Comparison of ENCODE assay signal across 9 mouse cellular contexts in genomic region chr6:86233512-86234430, GRCm38 (mm10). TPM values are rescaled to one million over a fixed set of nuclear protein-coding genes. Genes with fewer than 3 reads are reported as not detected.
DNase-seq lines count a peak whose midpoint lies in the region; ATAC-seq and TF ChIP-seq lines count a peak whose summit lies in the region.
"Had no signal": no experiment of that assay in that cellular context is flagged by ENCODE, and none has a peak within 500 bp of the region (broad histone marks: within the 10 kb centered on the region; RNA-seq: fewer than 3 reads in every experiment).

No protein-coding gene starts in this region.

- ATAC-seq in liver, embryonic 12.5 days, result no peak
- ATAC-seq in intestine, embryonic 14.5 days (replicated peaks; ENCODE audit: low FRiP score, low TSS enrichment, low read depth), result peak; percentile 80

- no peaks in the 10 kb centered on the region for H3K27me3 ChIP-seq in liver, adult 2 months (ENCODE audit: control insufficient read depth, insufficient read depth, low read length)
- no peaks in the 10 kb centered on the region for H3K27me3 ChIP-seq in liver, embryonic 12.5 days (replicated peaks)
- H3K27me3 ChIP-seq in intestine, embryonic 14.5 days (replicated peaks; ENCODE audit: control insufficient read depth, insufficient read depth, low read length), result no peaks in the 10 kb centered on the region
- H3K27me3 ChIP-seq: heart, embryonic 15.5 days had no signal

- DNase-seq in liver, adult 2 months (ENCODE audit: extremely low read depth, low read depth, low spot score), result peak; percentile 42
- DNase-seq in intestine, embryonic 14.5 days (ENCODE audit: low spot score), result peak; percentile 63
- DNase-seq in kidney, postnatal 36 days, result peak; percentile 14 to 35
- peak; percentile 37 to 71 for DNase-seq in lung, postnatal 4 days
- no peak for DNase-seq in adrenal gland, adult 2 months
- no peak for DNase-seq in adrenal gland, postnatal 25 days
- DNase-seq in layer of hippocampus, adult 9-11 months, result no peak

- TF ChIP-seq CTCF in liver, adult 2 months (IDR thresholded peaks at IDR 0.05; ENCODE audit: low read depth, low read length), result no peak

- no peaks in the 10 kb centered on the region; the same call in 1 of the 2 replicates for H3K4me1 ChIP-seq in liver, adult 2 months (ENCODE audit: control insufficient read depth, insufficient read depth, low read length)
- no peaks in the 10 kb centered on the region for H3K4me1 ChIP-seq in liver, embryonic 12.5 days
- H3K4me1 ChIP-seq in intestine, embryonic 14.5 days (replicated peaks; ENCODE audit: control insufficient read depth, insufficient read depth, low read length), result no peaks in the 10 kb centered on the region

- no peak overlapping the region for H3K27ac ChIP-seq in liver, adult 2 months (replicated peaks; ENCODE audit: insufficient read depth, low read depth, low read length)
- no peak overlapping the region for H3K27ac ChIP-seq in liver, embryonic 12.5 days
- peak overlapping the region; percentile 63 for H3K27ac ChIP-seq in intestine, embryonic 14.5 days (ENCODE audit: low read depth)
- H3K27ac ChIP-seq: heart, embryonic 15.5 days had no signal

- no peak overlapping the region for H3K4me3 ChIP-seq in liver, adult 2 months (ENCODE audit: insufficient read depth, low read depth, low read length)
- no peak overlapping the region for H3K4me3 ChIP-seq in liver, embryonic 12.5 days
- no peak overlapping the region for H3K4me3 ChIP-seq in intestine, embryonic 14.5 days (ENCODE audit: low read depth, low read length)
- H3K4me3 ChIP-seq: heart, embryonic 15.5 days had no signal

- 45% methylated on average over 13 of the region's 13 CpGs for WGBS in liver, adult 2 months
- 43% methylated on average over 13 of the region's 13 CpGs for WGBS in liver, embryonic 12.5 days (ENCODE audit: insufficient replicate concordance)
- WGBS in intestine, embryonic 14.5 days, result 25% methylated on average over 13 of the region's 13 CpGs

- no peak for TF ChIP-seq POLR2A in liver, adult 2 months (IDR thresholded peaks at IDR 0.05; ENCODE audit: extremely low read depth, insufficient read depth, low read length)

- H3K4me2 ChIP-seq in liver, embryonic 12.5 days, result no peak overlapping the region
- H3K4me2 ChIP-seq in intestine, embryonic 14.5 days (ENCODE audit: low read length), result no peak overlapping the region
- H3K4me2 ChIP-seq: heart, embryonic 15.5 days had no signal

- no peaks in the 10 kb centered on the region for H3K79me2 ChIP-seq in liver, adult 2 months (ENCODE audit: control insufficient read depth, insufficient read depth, low read length)

- H3K36me3 ChIP-seq in liver, adult 2 months (ENCODE audit: control insufficient read depth, insufficient read depth, low read length), result no peaks in the 10 kb centered on the region
- no peaks in the 10 kb centered on the region for H3K36me3 ChIP-seq in liver, embryonic 12.5 days
- no peaks in the 10 kb centered on the region for H3K36me3 ChIP-seq in intestine, embryonic 14.5 days (ENCODE audit: control insufficient read depth, insufficient read depth, low read length)
- H3K36me3 ChIP-seq: heart, embryonic 15.5 days had no signal

- no peak overlapping the region for H3K9ac ChIP-seq in liver, adult 2 months (ENCODE audit: low read depth, low read length)
- no peak overlapping the region for H3K9ac ChIP-seq in liver, embryonic 12.5 days
- no peak overlapping the region for H3K9ac ChIP-seq in intestine, embryonic 14.5 days (ENCODE audit: low read length)
- H3K9ac ChIP-seq: heart, embryonic 15.5 days had no signal

- no peaks in the 10 kb centered on the region for H3K9me3 ChIP-seq in liver, embryonic 12.5 days (replicated peaks)
- H3K9me3 ChIP-seq in intestine, embryonic 14.5 days (ENCODE audit: control insufficient read depth, low read length), result no peaks in the 10 kb centered on the region
- H3K9me3 ChIP-seq: heart, embryonic 15.5 days had no signal

RNA-seq across cellular contexts. Expression of gene Tgfa, which starts 38.7 kb away (rescaled TPM):
- total RNA-seq in liver, adult 2 months (2014; rRNA removed), result 6.3 and 8.5 TPM in 2 replicates
- 13.3 and 14.3 TPM in 2 replicates for polyA plus RNA-seq in liver, adult 2 months (2012; rRNA removed)
- polyA plus RNA-seq in liver, embryonic 12.5 days (2016; fragmentation: Nextera tagmentation; extraction: Ambion mirVana), result 1.4 and 2.1 TPM in 2 replicates
- 6.8 and 7.3 TPM in 2 replicates for polyA plus RNA-seq in intestine, embryonic 14.5 days (2014; fragmentation: Nextera tagmentation; extraction: Ambion mirVana)
- total RNA-seq in adrenal gland, adult 2 months (2021), result 10 to 100 TPM; 15.0 to 18.2 TPM
- 33.2 and 49.0 TPM in 2 replicates for polyA plus RNA-seq in adrenal gland, adult 2 months (2012; rRNA removed)
- 16.8 and 22.4 TPM in 2 replicates for total RNA-seq in adrenal gland, postnatal 25 days (2021)

Comparison
In these comparisons a context has a peak if more than half of its experiments do, and no peak if none do; other contexts are left out.
1. DNase-seq: peak in liver, adult 2 months (single experiment), intestine, embryonic 14.5 days (single experiment), kidney, postnatal 36 days (2 of 2) and lung, postnatal 4 days (2 of 2); none in adrenal gland, adult 2 months (single experiment), adrenal gland, postnatal 25 days (single experiment) and layer of hippocampus, adult 9-11 months (single experiment).